Mouse (Mus musculus) ES-Bruce4 (cell line): ENCODE results near the gene Phlpp1. TPM values are rescaled to one million over a fixed set of nuclear protein-coding genes. Genes with fewer than 3 reads are reported as not detected.

Source experiments
- H3K27ac ChIP-seq: 2 replicates; pipeline ENCODE4 v1.5.1; 2012; ENCODE audit warnings: low read length, inconsistent platforms; ENCODE audit not compliant: insufficient read depth
- H3K27me3 ChIP-seq: 2 replicates; pipeline ENCODE4 v1.6.1; 2012; ENCODE audit warnings: mild to moderate bottlenecking, low read length, inconsistent platforms; ENCODE audit not compliant: control insufficient read depth, poor library complexity, insufficient read depth, severe bottlenecking
- H3K36me3 ChIP-seq: 2 replicates; pipeline ENCODE4 v1.6.1; 2012; ENCODE audit warnings: inconsistent platforms, mild to moderate bottlenecking, low read length, moderate library complexity; ENCODE audit not compliant: control insufficient read depth, poor library complexity, insufficient read depth, severe bottlenecking
- H3K4me1 ChIP-seq: one replicate; pipeline ENCODE4 v1.8.1; 2011; ENCODE audit warnings: low read length; ENCODE audit not compliant: control insufficient read depth, insufficient read depth
- H3K4me3 ChIP-seq: 2 replicates; pipeline ENCODE4 v1.5.1; 2011; ENCODE audit warnings: low read depth, mild to moderate bottlenecking, low read length
- H3K9ac ChIP-seq: 2 replicates; pipeline ENCODE4 v1.6.1; 2012; ENCODE audit warnings: low read depth, mild to moderate bottlenecking, inconsistent platforms; ENCODE audit not compliant: poor library complexity, severe bottlenecking
- H3K9me3 ChIP-seq: replicated peaks from 2 replicates; pipeline ENCODE4 v1.6.1; 2012; ENCODE audit warnings: mild to moderate bottlenecking, low read length, inconsistent platforms; ENCODE audit not compliant: control insufficient read depth, poor library complexity, insufficient read depth, severe bottlenecking
- CTCF ChIP-seq: IDR thresholded peaks from one replicate; pipeline ENCODE4 v1.8.1; 2011; ENCODE audit warnings: low read depth, low read length
- EP300 ChIP-seq: IDR thresholded peaks from 2 replicates; pipeline ENCODE4 v1.6.1; 2011; ENCODE audit warnings: low read depth, low read length; ENCODE audit not compliant: insufficient read depth
- POLR2A ChIP-seq: IDR thresholded peaks from one replicate; pipeline ENCODE4 v1.8.1; 2011; ENCODE audit warnings: low read length; ENCODE audit not compliant: insufficient read depth
- polyA plus RNA-seq: library from polyadenylated mRNA; stranded (reverse); fragments of >200 nt; gene quantifications from 2 replicates; pipeline ENCODE4 v1.2.4, GENCODE M21; 2011; ENCODE audit warnings: low read depth; ENCODE audit not compliant: missing spikeins, insufficient read depth, insufficient read length

Phlpp1 gene
- polyA plus RNA-seq, 1 experiment: 13.4 TPM

DNA sequence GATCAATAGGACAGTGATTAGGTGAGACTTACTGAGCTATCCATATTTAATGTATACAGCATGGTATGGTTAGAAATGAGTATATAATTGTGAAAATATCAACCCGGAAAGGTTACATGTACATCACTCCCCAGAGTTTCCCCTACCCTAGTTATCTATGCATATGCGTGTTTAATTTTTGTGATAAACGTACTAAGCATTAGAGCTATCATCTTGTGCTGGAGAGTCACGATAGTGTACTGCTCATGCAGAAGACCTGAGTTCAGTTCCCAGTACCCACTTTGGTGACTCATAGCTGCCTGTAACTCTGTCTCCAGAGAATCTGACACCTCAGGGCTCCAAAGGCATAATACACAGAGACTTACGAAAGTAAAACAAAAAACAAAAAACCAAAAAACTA lies 11.9 kb upstream of the Phlpp1 start:
- Histone ChIP-seq H3K36me3 (no peaks in the 10 kb centered on the region), H3K4me1 (no peaks in the 10 kb centered on the region), H3K27me3 (no peaks in the 10 kb centered on the region), H3K9me3 (no peaks in the 10 kb centered on the region), H3K27ac (no peak overlapping the region), H3K9ac (no peak overlapping the region), H3K4me3 (no peak overlapping the region)
- no peak for TF ChIP-seq POLR2A
- no peak for TF ChIP-seq CTCF
- no peak for TF ChIP-seq EP300

DNA sequence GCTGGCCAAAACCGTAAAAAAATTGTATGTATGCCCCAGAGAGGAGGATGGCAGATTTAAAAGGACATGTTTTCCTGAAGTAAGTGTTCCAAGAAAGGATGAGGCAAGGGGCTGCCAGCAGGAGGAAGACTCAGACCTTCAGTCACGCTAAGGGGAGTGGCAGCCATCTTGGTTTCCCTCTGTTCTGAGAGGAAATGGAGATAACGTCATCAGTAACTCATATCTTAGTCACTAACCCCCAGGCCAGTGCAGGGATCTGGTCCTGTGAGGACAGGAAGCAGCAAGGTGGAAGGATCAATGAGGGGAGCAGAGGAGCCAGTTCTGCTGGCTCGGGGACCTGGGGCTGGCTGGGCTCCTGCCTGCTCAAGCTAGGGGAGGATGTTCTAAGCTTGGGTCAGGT lies 10.6 kb upstream of the Phlpp1 start:
- Histone ChIP-seq H3K27me3 (no peaks in the 10 kb centered on the region), H3K4me3 (no peak overlapping the region), H3K36me3 (no peaks in the 10 kb centered on the region), H3K27ac (no peak overlapping the region), H3K4me1 (no peaks in the 10 kb centered on the region), H3K9me3 (no peaks in the 10 kb centered on the region), H3K9ac (no peak overlapping the region)
- no peak for TF ChIP-seq EP300
- no peak for TF ChIP-seq POLR2A
- no peak for TF ChIP-seq CTCF

DNA sequence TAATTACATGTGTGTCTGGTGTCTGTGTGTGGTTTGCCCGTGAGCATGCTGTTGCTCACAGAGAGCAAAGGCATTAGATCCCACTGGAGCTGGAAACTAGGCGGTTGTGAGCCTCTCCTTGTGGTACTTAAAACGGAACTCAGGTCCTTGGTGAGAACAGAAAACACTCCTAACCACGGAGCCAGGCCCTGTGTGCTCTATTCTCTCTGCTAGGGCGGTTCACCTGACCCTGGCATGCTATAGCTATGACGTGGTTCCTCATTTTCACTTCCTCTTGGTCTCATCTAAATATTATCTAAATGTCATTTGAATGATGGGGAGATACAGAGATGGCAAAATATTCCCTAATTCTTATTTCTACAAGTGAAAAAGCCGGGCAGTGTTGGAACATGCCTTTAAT lies 9.0 kb upstream of the Phlpp1 start:
- Histone ChIP-seq H3K4me1 (no peaks in the 10 kb centered on the region), H3K4me3 (no peak overlapping the region), H3K9me3 (no peaks in the 10 kb centered on the region), H3K27me3 (no peaks in the 10 kb centered on the region), H3K9ac (no peak overlapping the region), H3K27ac (no peak overlapping the region), H3K36me3 (no peaks in the 10 kb centered on the region)
- TF ChIP-seq EP300: no peak
- no peak for TF ChIP-seq POLR2A
- TF ChIP-seq CTCF: no peak

DNA sequence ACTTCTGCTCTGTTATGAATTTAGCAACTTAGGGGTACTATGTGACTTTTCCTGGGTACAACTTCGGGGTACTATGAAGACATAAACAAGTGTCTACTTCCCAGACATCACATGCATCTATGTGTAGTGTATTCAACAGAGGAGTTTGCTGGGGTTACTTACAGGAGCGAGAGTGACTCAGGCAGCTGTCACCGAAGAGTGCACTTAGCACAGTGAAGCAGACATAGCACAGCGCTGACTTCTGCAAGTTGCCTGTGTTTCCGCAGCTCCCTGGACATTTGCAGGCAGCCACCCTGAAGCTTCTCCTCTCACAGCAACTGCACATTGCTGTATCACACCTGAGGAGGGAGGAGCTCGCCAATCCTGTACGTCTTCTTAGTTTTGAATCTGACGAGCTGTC lies 8.2 kb upstream of the Phlpp1 start:
- H3K4me1 ChIP-seq: no peaks in the 10 kb centered on the region
- no peaks in the 10 kb centered on the region for H3K27me3 ChIP-seq
- H3K9ac ChIP-seq: no peak overlapping the region
- no peak overlapping the region for H3K27ac ChIP-seq
- no peak for TF ChIP-seq CTCF
- no peak for TF ChIP-seq POLR2A
- TF ChIP-seq EP300: no peak
- H3K36me3 ChIP-seq: no peaks in the 10 kb centered on the region
- H3K4me3 ChIP-seq: no peak overlapping the region
- H3K9me3 ChIP-seq: no peaks in the 10 kb centered on the region

DNA sequence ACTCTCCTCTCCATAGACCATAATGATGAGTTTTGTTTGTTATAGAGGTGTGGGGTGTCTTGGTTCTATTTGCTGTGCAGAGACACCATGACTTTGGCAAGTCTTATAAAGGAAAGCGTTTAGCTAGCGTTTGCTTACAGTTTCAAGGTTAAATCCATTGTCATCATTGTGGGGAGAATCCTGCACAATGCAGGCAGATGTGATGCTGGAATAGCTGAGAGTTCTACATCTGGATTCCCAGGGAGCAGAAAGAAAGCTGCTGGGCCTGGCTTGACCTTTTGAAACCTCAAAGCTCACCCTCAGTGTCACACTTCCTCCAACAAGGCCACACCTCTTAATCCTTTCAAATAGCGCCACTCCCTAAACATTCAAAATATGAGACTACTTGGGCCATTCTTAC lies 7.4 kb upstream of the Phlpp1 start:
- H3K9ac ChIP-seq: no peak overlapping the region
- no peak for TF ChIP-seq POLR2A
- no peak overlapping the region for H3K4me3 ChIP-seq
- no peaks in the 10 kb centered on the region for H3K27me3 ChIP-seq
- no peaks in the 10 kb centered on the region for H3K36me3 ChIP-seq
- H3K9me3 ChIP-seq: no peaks in the 10 kb centered on the region
- no peak overlapping the region for H3K27ac ChIP-seq
- no peaks in the 10 kb centered on the region for H3K4me1 ChIP-seq

DNA sequence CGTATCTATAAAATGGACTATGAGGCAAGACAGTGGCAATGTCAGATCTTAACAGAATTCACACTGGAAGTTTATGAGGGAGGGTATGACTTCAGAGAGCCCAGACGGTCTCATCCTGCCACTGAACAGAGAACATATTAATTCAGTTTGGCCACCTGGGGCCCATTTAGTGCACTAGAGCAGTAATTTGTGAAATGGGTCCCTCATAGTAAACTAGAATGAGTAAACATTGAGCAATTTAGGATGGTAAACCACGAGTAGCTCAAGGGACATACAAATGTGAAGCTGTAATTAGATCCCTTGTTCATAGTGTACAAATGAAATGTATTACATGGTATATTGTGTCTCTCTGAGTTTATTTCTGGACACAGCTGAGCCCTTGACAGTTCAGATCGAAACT lies 3.6 kb upstream of the Phlpp1 start:
- Histone ChIP-seq H3K36me3 (no peaks in the 10 kb centered on the region), H3K4me3 (no peak overlapping the region), H3K27me3 (no peaks in the 10 kb centered on the region), H3K9ac (no peak overlapping the region), H3K4me1 (no peaks in the 10 kb centered on the region), H3K9me3 (no peaks in the 10 kb centered on the region), H3K27ac (no peak overlapping the region)
- no peak for TF ChIP-seq POLR2A

DNA sequence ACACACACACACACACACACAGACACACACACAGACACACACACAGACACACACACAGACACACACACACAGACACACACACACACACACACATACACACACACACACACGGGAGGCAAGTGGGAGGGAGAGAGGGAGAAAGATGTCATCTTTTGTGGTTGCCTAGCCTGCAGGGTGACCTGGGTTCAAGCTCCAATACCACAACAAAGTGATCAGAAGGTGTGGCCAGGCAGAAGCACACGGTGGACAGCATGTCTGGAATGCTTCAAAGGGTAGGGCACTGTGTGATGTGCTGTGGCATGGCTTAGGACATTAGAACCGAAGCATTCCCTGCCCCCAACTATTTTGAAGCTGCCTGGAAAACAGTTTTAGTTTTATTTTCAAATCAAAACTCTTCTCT lies 2.8 kb upstream of the Phlpp1 start:
- H3K27me3 ChIP-seq: no peaks in the 10 kb centered on the region
- no peak overlapping the region for H3K4me3 ChIP-seq
- no peaks in the 10 kb centered on the region for H3K36me3 ChIP-seq
- no peak overlapping the region for H3K27ac ChIP-seq
- TF ChIP-seq POLR2A (no peak), CTCF (no peak)
- H3K9me3 ChIP-seq: no peaks in the 10 kb centered on the region
- H3K4me1 ChIP-seq: no peaks in the 10 kb centered on the region
- no peak overlapping the region for H3K9ac ChIP-seq
